Mouse (Mus musculus) cerebellum, postnatal 36 days (tissue): ENCODE data around the gene Elmo1.

Source experiments
- DNase-seq, 2 experiments: peaks; one replicate each; pipeline ENCODE4 v3.0.0; 2021 to 2022; ENCODE audit warnings: mixed read lengths in 2 of 2

The Elmo1 gene

DNA sequence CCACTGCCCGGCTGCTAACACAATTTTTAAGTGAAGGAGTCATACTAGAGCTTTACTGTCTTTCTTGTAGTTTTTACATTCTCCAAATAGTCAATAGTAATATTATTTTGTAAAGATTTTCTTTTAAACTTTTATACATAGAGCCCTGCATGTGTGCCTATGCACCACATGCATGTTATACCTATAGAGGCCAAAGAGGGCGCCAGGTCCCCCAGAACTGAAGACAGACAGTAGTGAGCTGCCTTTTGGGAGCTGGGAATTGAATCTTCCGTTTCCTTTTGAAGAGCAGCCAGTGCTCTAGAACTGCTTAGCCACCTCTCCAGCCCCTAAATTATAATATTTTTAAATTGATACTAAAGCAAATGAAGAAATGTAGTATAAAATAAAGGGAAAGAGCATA, 398.7 kb downstream of the Elmo1 start:
- no peak for DNase-seq

DNA sequence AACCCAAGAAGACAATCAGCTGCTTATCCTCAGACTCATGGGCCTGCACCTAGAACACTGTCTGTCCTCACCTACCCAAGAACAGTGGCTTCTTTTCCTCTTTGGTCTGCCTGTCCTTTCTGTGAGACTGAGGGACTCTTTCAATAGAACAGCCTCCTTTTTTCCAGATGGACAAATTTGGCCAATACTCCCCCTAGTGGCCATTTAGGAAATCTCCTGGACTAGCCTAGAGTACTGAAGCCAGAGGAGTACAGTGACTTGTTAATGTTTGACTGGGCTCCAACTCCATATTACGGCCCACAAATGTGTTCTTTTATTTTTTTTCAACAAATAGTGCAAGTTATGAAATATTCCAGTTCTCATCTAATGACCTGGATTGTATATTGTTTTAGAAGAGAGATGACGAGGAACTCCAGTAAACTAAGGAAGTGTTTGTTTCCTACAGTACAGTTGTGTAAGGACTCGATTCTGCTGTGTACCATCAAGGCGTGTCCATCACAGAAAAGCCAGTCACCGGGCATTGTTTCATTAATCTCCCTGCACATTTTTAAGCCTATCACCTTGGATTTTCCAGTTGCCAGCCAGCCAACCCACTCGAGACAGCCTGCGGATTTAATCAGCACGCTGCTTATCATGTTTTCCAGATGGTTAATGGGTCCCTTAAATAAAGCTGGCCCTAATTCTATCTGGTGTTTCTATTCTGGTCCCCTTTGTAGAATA, 399.5 kb downstream of the Elmo1 start:
- DNase-seq, result no peak

DNA sequence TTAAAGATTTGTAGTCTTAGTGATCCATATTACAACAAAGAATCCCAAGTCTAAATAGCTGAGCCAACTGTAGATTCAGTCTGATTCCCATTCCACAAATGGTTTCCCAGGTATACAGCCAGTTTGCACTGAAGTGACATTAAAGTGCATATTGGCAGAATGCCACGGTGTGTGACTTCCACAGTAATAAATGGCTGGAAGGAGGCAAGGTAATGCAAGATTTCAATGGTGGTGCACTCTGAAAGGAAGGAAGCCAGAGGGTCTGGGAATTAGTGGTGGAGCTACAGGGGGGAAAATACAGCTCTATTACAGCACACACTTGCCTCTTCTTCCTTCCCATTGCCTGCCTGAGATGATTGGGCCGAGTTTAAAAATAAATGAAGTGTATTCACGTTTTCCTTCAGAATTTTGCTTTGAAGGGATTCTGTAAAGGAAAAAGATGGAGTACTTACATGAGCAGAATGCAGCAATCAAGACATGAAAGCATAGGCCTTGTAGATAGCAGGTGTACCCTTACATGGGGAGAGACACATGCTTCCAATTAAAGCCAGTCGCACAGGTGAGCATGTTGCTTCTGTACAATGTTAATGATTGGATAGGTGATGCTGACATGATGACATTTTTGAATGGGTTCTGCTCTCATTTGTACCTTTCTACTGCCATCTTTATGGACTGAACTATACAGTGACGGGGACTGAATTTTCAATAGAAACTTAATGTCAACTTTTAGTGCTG, 400.6 kb downstream of the Elmo1 start:
- DNase-seq, result no peak

DNA sequence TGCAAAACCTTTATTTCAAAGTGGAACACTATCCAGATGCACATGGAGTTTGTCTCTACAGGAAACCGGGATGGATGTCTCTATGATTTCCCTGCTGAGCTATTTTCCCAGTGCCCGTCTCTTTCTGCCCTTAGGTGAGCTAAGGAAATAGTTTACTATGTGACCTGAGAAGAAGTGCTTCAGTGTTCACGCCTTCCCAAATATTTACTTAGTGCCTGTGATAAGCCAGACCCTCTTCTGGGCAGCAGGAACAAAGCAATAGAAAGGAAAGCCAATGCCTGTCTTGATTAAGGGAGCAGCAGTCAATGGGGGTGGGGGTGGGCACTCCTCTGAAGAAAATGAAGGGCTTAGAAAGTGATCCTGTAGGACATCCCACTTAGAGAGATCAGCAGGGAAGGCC, 401.3 kb downstream of the Elmo1 start:
- DNase-seq, result no peak

DNA sequence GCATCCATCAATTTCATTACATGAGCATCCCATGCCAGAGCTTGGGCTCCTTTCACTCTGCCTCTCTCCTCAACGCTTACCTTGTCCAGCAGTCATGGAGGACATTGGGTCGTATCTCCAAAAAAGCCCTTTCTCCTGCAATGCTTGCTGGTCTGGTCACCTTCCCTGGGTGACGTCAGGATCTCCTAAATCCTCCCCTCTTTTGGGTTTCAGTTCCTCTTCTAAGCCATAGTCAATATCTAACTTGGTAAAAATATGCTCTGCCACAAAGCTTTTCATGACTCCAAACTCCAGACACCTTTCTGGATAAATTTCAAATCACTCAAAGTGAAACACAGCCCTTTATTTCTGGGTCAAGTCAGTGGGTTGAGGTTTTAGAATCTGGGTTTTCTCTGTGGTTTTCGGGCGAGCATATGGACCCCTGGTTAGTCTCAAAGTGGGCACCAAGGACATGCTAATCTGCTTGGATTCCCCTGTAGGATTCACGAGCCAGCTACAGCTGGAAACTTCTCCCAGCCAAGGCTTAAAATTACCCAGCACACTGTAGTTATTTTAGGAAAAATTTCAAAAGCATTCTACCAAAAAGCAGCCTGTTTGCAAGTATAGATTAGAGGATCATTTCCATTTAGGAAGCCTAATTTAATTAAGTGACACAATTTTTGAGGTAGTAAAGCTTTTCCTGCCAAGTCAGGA, 403.8 kb downstream of the Elmo1 start:
- DNase-seq, result no peak

DNA sequence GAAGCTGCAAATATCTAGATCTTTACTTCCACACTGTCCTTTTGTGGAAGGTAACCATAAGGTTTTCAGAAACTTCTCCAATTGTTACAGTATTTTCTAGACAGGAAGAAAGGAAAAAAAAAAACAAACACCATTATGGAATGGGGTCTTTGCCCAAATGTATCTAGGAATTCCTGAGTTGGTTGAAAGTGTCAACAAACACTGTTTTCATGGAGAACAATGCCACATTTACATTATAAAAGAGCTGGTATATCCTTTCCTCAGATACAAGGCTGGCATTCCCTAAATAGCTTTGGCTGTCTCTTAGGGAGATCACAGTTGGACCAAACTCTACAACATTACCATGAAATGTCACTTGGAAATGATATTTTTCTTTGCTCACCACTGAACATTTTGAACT, 411.5 kb downstream of the Elmo1 start:
- no peak for DNase-seq

DNA sequence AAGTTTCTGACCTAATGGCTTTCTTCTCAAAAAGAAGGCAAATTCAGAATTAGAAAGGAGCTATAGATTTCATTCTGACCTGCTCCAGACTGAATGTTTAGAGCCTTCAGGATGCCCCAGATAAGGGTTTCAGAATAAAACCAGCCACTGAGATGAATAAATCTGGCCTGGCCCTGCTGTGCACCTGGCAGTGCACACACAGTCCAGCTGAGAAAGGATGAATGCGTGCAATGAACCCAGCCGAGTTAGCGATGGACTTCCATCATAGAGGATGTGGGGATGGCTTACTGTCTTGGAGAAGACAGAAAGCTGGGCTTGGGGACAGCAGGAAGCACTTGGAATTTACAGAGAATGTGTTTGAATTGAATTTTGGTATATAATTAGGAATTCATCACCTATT, 413.0 kb downstream of the Elmo1 start:
- peak; percentile 34 to 43 for DNase-seq

DNA sequence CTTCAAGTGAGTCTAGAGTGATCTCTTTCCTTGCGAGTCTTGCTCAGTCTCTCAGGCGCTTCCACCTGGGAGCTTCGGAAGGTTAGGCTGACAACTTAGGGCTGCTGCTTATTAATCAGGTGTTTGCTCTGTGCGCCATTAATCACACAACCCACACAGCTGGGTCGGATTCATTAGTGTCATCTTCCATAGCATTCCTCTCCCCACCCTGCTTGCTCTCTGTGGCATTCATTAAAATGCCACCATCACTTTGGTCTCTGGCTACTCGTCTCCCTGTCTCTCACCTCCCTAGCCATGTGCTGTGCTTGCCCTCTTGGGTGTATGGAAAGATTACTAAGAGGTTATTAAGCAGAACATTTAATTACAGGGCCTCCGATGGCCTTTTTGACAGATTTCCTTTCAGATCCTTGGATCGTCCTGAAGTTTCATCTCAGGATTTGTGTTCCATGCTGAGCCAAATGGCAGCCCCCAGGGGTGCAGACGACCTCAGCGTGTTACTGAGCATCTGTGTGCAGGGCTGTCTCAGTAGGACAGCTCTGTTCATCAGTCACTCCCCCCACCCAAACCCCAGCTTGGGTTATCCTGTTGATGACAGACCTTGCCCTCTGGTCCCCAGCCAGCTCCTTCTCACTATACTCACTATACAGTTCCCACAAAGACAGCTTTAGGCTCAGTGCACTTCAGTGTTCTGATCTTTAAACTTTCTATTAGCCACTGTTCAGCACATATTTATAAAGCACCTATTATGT, 417.2 kb downstream of the Elmo1 start:
- no peak for DNase-seq

DNA sequence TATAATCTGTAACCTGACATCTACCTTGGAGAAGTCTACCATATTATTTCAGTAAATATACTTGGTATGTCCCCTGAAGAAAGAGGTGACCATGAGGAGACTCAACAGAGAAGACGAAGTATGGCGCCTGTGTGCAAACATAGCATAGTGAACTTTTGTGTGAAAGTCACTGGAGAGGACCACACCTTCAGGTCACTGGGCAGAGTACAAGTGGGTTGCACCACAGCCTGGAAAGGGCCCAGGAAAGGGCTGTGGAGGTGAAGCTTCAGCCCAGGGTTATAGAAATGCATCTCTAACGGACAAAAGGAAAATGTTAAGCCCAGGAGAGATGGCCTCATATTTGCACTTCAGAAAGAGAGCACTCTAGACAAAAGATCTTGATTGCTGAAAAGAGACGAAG, 420.6 kb downstream of the Elmo1 start:
- DNase-seq, result no peak

DNA sequence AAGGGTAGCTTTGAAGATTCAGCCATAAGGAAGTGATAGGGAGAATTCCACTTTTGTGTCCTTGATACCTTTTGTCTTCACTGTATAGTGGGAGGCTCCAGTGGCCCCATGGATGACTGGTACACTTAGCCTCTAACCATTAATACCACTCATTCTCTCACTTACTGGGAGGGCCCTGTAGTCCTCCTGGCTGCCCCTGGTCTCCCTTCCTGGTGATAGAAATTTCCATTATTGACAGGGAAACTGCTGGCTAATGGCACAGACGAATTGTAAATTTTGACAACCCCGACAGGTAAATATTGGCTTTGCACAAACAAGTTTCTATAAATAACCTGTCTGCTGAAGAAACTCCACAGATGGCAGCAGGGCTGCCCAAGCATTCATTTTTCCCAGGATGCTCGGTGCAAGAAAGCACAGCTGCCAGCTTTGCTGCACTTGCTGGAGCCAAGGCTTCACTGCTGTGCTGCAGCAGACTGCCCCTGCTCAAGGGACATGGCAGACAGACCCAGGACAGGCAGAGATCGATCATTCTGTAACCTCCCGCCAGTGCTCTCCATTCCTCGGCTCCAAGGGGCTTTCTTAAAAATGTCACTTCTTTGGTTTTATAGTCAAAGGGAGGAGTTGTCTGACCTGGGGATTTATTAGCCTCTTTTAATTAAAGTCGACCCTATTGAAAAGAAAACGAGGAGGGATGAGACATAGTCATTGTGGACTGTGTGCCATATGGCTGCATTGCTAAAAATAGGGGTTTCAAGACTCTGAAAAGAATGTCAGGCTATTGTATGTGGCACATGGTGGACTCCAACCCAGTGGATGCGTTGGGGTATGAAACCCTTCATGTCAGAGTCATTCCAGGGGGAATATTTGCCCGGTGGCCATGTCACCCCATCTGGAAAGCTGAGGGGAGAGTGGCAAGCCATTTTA, 422.2 kb downstream of the Elmo1 start:
- DNase-seq, result peak in 1 of 2 experiments; percentile 23

DNA sequence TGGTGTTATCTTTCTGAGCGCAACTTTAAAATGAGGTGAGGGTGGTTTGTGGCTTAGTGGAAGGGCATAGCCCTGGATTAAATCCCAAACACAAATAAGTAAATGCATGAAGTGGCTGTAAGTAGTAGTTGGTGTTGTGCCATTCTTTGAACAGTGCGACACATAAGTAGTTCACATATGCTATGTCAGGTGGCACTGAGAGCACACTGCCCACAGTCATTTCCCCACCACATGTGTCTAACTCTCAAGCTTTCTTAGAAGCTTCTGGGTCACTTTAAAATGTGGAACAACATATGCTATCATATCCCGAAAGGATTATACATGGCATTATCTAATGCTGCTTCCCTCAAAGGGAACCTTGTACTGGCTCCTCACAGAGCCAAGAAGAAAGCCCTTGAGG, 424.3 kb downstream of the Elmo1 start:
- no peak for DNase-seq

DNA sequence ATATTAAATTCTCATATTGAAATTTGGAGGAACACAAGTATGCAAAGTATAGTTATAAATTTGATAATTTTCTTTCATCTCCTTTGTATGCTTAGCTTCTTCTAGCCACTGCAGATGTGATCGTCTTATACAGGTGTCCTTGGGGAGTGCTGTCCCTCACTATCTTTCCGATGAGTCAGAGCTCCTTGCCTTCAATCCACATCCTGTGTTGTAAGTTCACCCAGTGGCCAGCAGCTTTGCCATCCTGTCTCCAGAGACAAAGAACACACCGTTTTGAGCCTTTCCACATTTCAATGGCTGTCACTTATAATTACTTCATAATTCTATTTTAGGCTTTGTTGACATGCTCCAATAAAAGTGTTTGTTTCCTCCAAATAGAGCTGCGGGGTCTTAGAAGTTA, 425.7 kb downstream of the Elmo1 start:
- DNase-seq, result no peak

DNA sequence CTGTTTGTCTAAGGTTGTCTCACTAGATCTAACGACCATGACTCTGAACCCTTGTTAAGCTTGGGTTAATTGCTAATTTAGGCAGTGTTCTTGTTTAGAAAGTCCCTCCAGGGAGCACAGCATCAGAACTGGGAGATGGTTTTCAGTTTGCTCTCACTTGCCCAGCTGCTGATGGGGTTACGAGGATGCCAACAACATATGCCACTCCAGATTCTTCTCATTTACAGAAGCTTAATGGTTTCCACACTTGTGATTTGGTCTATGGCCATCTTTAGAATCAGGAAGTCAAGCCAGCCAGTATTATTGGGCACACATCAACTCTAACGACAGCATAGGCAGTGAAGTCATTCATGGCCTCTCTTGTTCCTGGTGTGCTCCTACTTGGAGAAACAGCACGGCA, 427.3 kb downstream of the Elmo1 start:
- no peak for DNase-seq

DNA sequence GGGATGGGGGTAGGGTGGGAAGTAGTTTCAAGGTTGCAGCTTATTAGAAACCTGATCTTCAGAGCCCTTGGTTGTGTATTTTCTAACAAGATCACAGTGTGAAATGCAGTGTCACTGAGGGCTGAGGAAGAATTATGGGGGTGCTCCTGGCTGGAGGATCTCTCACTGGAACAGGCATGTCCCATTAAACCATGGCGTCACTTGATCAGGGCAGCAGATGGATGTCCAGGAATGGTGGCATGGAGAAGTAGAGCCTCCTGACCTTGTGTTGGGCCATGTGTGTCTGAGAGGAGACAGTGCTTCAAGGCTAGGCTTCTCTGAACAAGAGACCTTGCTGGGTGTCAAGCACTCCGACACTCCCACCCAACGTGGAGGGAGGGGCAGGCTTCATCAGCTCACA, 431.1 kb downstream of the Elmo1 start:
- no peak for DNase-seq

DNA sequence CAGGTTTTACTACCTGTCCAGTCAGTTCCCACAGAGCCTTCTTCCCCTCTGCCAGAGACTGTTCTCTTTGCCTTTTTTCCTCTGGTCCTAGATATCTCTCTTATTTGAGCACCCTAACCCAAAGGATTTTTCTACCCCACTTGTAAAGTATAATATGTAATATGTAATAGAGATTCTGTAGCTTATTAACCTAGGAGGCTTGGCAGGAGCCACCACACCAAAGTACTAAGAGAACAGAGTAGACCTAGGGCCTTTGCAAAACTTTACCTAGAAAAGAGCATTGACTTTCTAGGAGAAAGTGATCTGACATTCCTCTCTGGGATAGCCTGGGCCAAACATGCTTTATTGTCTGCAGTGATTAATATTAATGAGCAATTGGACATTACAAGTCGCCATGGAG, 433.3 kb downstream of the Elmo1 start:
- DNase-seq, result peak in 1 of 2 experiments; percentile 0

DNA sequence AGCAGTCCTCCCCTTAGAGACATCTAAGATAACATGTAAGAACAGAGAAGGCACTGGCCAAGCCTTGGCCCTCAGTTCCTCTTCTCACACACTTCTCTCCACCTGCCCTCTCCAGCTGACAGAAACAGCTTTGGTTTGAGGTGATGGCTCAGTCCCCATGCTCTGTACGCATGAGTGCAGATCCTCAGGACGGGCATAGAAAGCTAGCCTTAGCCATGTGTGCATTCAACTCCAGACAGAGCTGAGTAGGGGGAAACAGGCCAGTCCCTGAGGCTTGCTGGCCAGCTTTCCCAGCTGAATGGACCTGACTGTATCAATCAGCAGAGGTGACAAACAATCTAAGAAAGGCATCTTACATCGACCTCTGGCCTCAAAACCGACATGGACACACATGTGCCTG, 435.4 kb downstream of the Elmo1 start:
- DNase-seq, result no peak

DNA sequence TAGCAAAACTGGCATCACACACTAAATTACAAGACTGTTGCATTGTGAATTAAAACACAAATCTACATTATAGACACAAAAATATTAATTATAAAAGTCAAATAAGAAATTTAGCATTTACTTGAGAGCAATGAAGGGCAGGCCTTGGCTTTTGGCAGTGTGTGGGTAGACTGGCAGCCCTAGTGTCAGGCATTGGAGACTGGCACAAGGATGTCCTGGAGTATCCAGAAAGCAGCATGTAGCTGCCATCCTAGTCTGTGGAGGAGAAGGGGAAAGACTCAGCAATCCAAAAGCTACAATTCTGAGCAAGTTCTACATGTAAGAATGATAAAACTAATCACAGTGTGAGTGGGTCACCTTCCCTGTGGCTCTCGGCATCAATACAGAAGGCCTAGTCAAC, 446.7 kb downstream of the Elmo1 start:
- peak in 1 of 2 experiments; percentile 13 for DNase-seq

DNA sequence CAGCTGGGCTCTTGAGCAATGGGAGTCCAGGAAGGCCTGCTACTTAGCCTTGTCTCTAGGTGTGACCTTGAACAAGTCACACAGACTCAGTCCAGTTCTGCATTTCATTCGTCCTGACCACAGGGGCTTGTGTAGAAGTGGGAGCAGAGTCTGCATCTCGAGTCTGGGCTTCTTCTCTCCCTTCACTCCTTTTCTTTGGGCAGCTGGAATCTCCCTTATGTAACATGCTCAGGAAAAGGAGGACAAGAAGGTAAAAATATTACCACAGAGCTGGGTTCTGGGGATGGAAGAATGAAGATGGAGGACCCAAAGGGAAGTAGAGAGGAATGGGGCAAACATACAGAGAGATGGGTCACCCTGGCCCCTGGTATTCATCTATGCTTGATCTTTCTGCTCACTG, 447.1 kb downstream of the Elmo1 start:
- peak in 1 of 2 experiments; percentile 12 for DNase-seq

DNA sequence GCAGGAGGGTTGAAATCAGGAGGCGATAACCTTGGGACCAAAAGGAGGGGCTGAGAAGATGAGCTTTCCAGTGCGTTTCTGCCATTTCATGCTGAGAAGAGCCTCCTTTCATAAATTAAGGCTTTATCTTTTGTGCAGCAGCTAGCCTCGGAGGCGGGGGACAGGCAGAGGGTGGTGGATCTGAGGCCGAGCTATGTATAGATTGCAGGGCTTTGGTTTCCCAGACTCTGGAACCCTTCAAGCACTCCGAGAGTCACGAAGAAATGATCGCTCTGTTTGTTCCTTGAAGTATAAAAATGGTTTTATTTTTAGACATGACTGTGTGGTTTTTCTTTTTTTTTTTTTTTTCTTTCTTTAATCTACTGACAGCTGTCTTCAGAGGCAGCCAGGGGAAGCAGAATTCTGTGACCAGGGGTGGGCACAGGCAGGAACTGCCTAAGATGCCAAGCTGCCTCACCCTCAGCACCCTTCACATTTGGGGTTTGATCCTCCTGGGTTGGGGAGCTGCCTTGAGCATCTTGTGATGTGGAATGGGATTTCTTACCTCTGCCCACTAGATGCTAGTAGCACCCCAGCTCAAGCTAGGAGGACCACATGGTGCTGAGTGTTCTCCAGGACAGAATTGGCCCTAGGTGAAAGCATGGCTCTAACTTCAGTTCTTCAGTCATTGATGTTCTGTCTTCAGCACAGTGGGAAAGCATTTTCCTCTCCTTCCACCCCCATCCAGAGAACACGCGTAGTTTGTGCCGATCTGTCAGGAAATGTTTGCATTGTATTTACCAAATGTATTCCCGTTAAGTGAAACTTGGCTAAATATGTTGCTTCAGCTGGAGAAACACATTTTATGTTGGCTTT, 448.0 kb downstream of the Elmo1 start:
- DNase-seq, result peak in 1 of 2 experiments; percentile 9

DNA sequence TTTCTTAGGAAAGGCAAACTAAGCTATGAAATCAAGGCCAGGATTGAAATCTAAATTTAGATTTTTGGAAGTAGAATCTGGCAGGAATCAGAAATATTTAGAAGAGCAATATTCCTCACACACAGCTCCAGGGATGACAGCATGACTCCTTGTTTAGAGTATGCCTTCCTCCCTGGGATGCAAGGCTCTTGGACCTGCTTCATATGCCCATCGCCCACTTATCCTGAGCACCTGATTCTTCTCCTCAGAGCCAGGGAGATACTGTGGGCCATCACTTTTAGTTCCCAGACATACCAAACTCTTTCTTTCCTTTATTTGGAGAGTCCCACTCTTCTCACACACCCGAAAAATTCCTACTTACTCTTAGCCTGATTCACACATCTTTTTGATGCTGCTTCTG, 449.2 kb downstream of the Elmo1 start:
- DNase-seq, result peak in 1 of 2 experiments; percentile 11
